Mouse (Mus musculus): ENCODE measurements around the gene Egfr. TPM values are rescaled to one million over a fixed set of nuclear protein-coding genes. Genes with fewer than 3 reads are reported as not detected.

The Egfr gene
- polyA plus RNA-seq, 1 experiment from 2014 or later, result 2.1 TPM

GRCm38 (mm10) chr11:16831974-16832464 lies 80.0 kb downstream of the Egfr start:
- no peak overlapping the region for H3K4me2 ChIP-seq (ENCODE audit: low read length)
- H3K9ac ChIP-seq (ENCODE audit: low read length), result no peak overlapping the region
- no peaks in the 10 kb centered on the region for H3K27me3 ChIP-seq (replicated peaks; ENCODE audit: control insufficient read depth, insufficient read depth, low read length)
- no peak overlapping the region for H3K4me3 ChIP-seq (ENCODE audit: low read depth, low read length)
- H3K9me3 ChIP-seq (replicated peaks; ENCODE audit: control insufficient read depth, low read length), result no peaks in the 10 kb centered on the region
- no peaks in the 10 kb centered on the region for H3K36me3 ChIP-seq (ENCODE audit: control insufficient read depth, insufficient read depth, low read length)
- peak; percentile 59 for DNase-seq (ENCODE audit: low spot score)
- peak; percentile 81 for ATAC-seq
- no peaks in the 10 kb centered on the region for H3K4me1 ChIP-seq (ENCODE audit: control insufficient read depth, insufficient read depth, low read length)
- H3K27ac ChIP-seq (ENCODE audit: low read depth, low read length), result no peak overlapping the region
- WGBS, result 69% methylated on average over 5 of the region's 5 CpGs

GRCm38 (mm10) chr11:16838772-16839171 lies 86.8 kb downstream of the Egfr start:
- no peak for DNase-seq (ENCODE audit: low spot score)
- whole genome bisulfite sequencing, result 84% methylated on average over 3 of the region's 3 CpGs
- no peak overlapping the region for H3K9ac ChIP-seq (ENCODE audit: low read length)
- no peaks in the 10 kb centered on the region for H3K9me3 ChIP-seq (replicated peaks; ENCODE audit: control insufficient read depth, low read length)
- ATAC-seq, result no peak
- H3K4me1 ChIP-seq (ENCODE audit: control insufficient read depth, insufficient read depth, low read length), result no peaks in the 10 kb centered on the region
- no peaks in the 10 kb centered on the region for H3K27me3 ChIP-seq (replicated peaks; ENCODE audit: control insufficient read depth, insufficient read depth, low read length)
- no peaks in the 10 kb centered on the region for H3K36me3 ChIP-seq (ENCODE audit: control insufficient read depth, insufficient read depth, low read length)
- no peak overlapping the region for H3K4me3 ChIP-seq (ENCODE audit: low read depth, low read length)
- no peak overlapping the region for H3K27ac ChIP-seq (ENCODE audit: low read depth, low read length)
- H3K4me2 ChIP-seq (ENCODE audit: low read length), result no peak overlapping the region

DNA sequence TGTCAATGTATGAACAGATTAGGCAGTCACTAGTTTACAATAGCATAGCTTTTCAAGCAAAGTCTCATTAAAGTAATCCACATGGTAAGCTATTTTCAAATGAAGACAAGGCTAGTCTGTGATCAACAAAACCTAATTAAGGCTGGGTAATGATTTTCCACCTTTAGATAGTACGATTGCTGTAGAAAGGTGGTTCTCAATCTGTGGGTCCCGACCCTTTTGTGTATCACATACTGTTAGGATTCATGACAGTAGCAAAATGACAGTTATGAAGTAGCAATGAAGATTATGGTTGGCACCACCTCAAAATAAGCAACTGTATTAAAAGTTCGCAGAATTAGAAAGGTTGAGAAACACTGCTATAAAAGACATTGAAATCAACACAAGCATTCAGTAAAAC lies 90.9 kb downstream of the Egfr start:
- ATAC-seq (no peak), DNase-seq (ENCODE audit: low spot score) (no peak)

GRCm38 (mm10) chr11:16843889-16844568 lies 92.0 kb downstream of the Egfr start:
- Histone ChIP-seq H3K9me3 (replicated peaks; ENCODE audit: control insufficient read depth, low read length) (no peaks in the 10 kb centered on the region), H3K27me3 (replicated peaks; ENCODE audit: control insufficient read depth, insufficient read depth, low read length) (no peaks in the 10 kb centered on the region), H3K4me3 (ENCODE audit: low read depth, low read length) (no peak overlapping the region), H3K36me3 (ENCODE audit: control insufficient read depth, insufficient read depth, low read length) (no peaks in the 10 kb centered on the region), H3K9ac (ENCODE audit: low read length) (no peak overlapping the region), H3K4me1 (ENCODE audit: control insufficient read depth, insufficient read depth, low read length) (no peaks in the 10 kb centered on the region), H3K27ac (ENCODE audit: low read depth, low read length) (no peak overlapping the region), H3K4me2 (ENCODE audit: low read length) (no peak overlapping the region)
- ATAC-seq (no peak), DNase-seq (ENCODE audit: low spot score) (no peak)
- WGBS, result 79% methylated on average over 12 of the region's 12 CpGs

More for the DNA sequence above, 90.9 kb downstream of the Egfr start:
- Histone ChIP-seq H3K9me3 (replicated peaks; ENCODE audit: control insufficient read depth, low read length) (no peaks in the 10 kb centered on the region), H3K27ac (ENCODE audit: low read depth, low read length) (no peak overlapping the region), H3K4me3 (ENCODE audit: low read depth, low read length) (no peak overlapping the region), H3K27me3 (replicated peaks; ENCODE audit: control insufficient read depth, insufficient read depth, low read length) (no peaks in the 10 kb centered on the region), H3K9ac (ENCODE audit: low read length) (no peak overlapping the region), H3K36me3 (ENCODE audit: control insufficient read depth, insufficient read depth, low read length) (no peaks in the 10 kb centered on the region), H3K4me2 (ENCODE audit: low read length) (no peak overlapping the region), H3K4me1 (ENCODE audit: control insufficient read depth, insufficient read depth, low read length) (no peaks in the 10 kb centered on the region)
- WGBS, result 78% methylated on average over 3 of the region's 3 CpGs

DNA sequence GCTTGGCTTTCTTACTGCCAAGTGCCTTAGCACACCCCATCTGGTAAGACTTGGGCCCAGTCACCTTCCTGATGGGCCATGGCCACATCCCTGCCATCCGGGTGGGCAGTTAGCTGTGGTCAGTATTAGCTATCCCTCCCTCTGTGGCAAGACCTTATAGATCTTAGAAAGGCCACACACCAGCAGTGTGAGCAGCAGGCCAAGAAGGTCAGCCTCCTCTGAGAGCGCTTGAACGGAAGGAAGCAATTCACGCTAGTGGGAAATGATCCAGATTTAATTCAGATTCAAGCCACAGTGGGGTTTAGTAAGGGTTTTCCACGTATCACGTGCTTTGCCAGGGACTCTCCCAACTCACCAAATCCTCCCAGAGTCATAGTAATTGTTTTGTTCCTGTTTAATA lies 96.9 kb downstream of the Egfr start:
- H3K27ac ChIP-seq (ENCODE audit: low read depth, low read length), result no peak overlapping the region
- no peak for ATAC-seq
- H3K36me3 ChIP-seq (ENCODE audit: control insufficient read depth, insufficient read depth, low read length), result no peaks in the 10 kb centered on the region
- no peak overlapping the region for H3K4me2 ChIP-seq (ENCODE audit: low read length)
- H3K9me3 ChIP-seq (replicated peaks; ENCODE audit: control insufficient read depth, low read length), result no peaks in the 10 kb centered on the region
- no peak overlapping the region for H3K4me3 ChIP-seq (ENCODE audit: low read depth, low read length)
- H3K9ac ChIP-seq (ENCODE audit: low read length), result no peak overlapping the region
- no peaks in the 10 kb centered on the region for H3K27me3 ChIP-seq (replicated peaks; ENCODE audit: control insufficient read depth, insufficient read depth, low read length)
- no peaks in the 10 kb centered on the region for H3K4me1 ChIP-seq (ENCODE audit: control insufficient read depth, insufficient read depth, low read length)
- no peak for DNase-seq (ENCODE audit: low spot score)
- WGBS, result 58% methylated on average over 6 of the region's 6 CpGs

GRCm38 (mm10) chr11:16851361-16851760 lies 99.4 kb downstream of the Egfr start:
- WGBS, result 90% methylated on average over 1 of the region's 1 CpGs
- ATAC-seq, result no peak

DNA sequence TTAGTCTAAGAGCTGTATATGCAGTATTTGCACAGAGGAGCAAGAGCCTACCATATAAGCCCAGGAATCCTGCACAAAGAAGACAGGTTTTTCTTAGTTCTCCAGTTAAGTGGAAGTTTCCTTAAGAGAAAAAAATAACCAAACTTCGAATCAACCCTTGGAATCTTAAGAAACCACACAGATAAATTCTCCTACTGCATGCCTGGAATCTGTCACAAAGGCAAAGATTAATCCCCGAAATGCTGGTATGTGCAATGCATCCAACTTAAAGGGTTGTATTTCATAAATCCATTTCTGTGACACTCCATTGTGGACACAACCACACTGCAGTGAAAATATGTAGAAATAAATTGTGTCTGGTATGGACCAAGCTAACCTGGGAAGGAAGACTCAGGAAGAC lies 102.1 kb downstream of the Egfr start:
- no peak overlapping the region for H3K4me2 ChIP-seq (ENCODE audit: low read length)
- no peaks in the 10 kb centered on the region for H3K9me3 ChIP-seq (replicated peaks; ENCODE audit: control insufficient read depth, low read length)
- H3K4me3 ChIP-seq (ENCODE audit: low read depth, low read length), result no peak overlapping the region
- ATAC-seq (no peak), DNase-seq (ENCODE audit: low spot score) (no peak)
- no peak overlapping the region for H3K27ac ChIP-seq (ENCODE audit: low read depth, low read length)
- no peaks in the 10 kb centered on the region for H3K4me1 ChIP-seq (ENCODE audit: control insufficient read depth, insufficient read depth, low read length)
- H3K9ac ChIP-seq (ENCODE audit: low read length), result no peak overlapping the region
- no peaks in the 10 kb centered on the region for H3K27me3 ChIP-seq (replicated peaks; ENCODE audit: control insufficient read depth, insufficient read depth, low read length)
- H3K36me3 ChIP-seq (ENCODE audit: control insufficient read depth, insufficient read depth, low read length), result no peaks in the 10 kb centered on the region
- WGBS, result 72% methylated on average over 2 of the region's 2 CpGs

More at GRCm38 (mm10) chr11:16851361-16851760, 99.4 kb downstream of the Egfr start:
- H3K9me3 ChIP-seq (replicated peaks; ENCODE audit: control insufficient read depth, low read length), result no peaks in the 10 kb centered on the region
- no peak for DNase-seq (ENCODE audit: low spot score)
- H3K4me1 ChIP-seq (ENCODE audit: control insufficient read depth, insufficient read depth, low read length), result no peaks in the 10 kb centered on the region
- H3K9ac ChIP-seq (ENCODE audit: low read length), result no peak overlapping the region
- no peaks in the 10 kb centered on the region for H3K36me3 ChIP-seq (ENCODE audit: control insufficient read depth, insufficient read depth, low read length)
- H3K4me3 ChIP-seq (ENCODE audit: low read depth, low read length), result no peak overlapping the region
- H3K27me3 ChIP-seq (replicated peaks; ENCODE audit: control insufficient read depth, insufficient read depth, low read length), result no peaks in the 10 kb centered on the region
- no peak overlapping the region for H3K27ac ChIP-seq (ENCODE audit: low read depth, low read length)
- no peak overlapping the region for H3K4me2 ChIP-seq (ENCODE audit: low read length)

DNA sequence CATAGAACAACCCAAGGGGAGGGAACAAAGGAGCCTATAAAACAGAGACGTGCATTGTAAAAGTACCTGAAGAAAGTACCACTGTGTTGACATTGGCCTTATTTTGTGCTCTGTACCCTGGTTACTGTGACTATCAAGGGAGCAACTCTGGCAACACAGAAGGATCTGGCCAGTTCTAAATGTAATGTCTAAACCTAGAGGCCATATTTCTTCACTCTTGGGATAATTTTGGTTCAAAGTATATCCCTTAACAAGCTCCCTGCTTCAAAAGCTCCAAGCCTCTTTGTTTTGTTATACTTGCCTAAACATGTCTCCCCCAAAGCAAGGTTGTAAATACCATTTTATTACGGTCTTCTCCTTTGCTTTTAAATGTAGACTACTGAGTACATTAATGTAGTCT lies 105.3 kb downstream of the Egfr start:
- 85% methylated on average over 2 of the region's 2 CpGs for WGBS
- no peak overlapping the region for H3K4me2 ChIP-seq (ENCODE audit: low read length)
- ATAC-seq, result no peak
- H3K9ac ChIP-seq (ENCODE audit: low read length), result no peak overlapping the region
- no peak for DNase-seq (ENCODE audit: low spot score)
- no peaks in the 10 kb centered on the region for H3K36me3 ChIP-seq (ENCODE audit: control insufficient read depth, insufficient read depth, low read length)
- no peak overlapping the region for H3K27ac ChIP-seq (ENCODE audit: low read depth, low read length)
- H3K4me1 ChIP-seq (ENCODE audit: control insufficient read depth, insufficient read depth, low read length), result no peaks in the 10 kb centered on the region
- H3K9me3 ChIP-seq (replicated peaks; ENCODE audit: control insufficient read depth, low read length), result no peaks in the 10 kb centered on the region
- H3K27me3 ChIP-seq (replicated peaks; ENCODE audit: control insufficient read depth, insufficient read depth, low read length), result no peaks in the 10 kb centered on the region
- no peak overlapping the region for H3K4me3 ChIP-seq (ENCODE audit: low read depth, low read length)

GRCm38 (mm10) chr11:16861037-16861436 lies 109.0 kb downstream of the Egfr start:
- Histone ChIP-seq H3K27ac (ENCODE audit: low read depth, low read length) (no peak overlapping the region), H3K9ac (ENCODE audit: low read length) (no peak overlapping the region), H3K4me3 (ENCODE audit: low read depth, low read length) (no peak overlapping the region), H3K4me2 (ENCODE audit: low read length) (no peak overlapping the region), H3K9me3 (replicated peaks; ENCODE audit: control insufficient read depth, low read length) (no peaks in the 10 kb centered on the region), H3K36me3 (ENCODE audit: control insufficient read depth, insufficient read depth, low read length) (no peaks in the 10 kb centered on the region), H3K27me3 (replicated peaks; ENCODE audit: control insufficient read depth, insufficient read depth, low read length) (no peaks in the 10 kb centered on the region), H3K4me1 (ENCODE audit: control insufficient read depth, insufficient read depth, low read length) (no peaks in the 10 kb centered on the region)
- DNase-seq (ENCODE audit: low spot score), result no peak
- no peak for ATAC-seq
- WGBS, result 84% methylated on average over 6 of the region's 6 CpGs

Data from forebrain, embryonic 14.5 days (tissue).